Mouse (Mus musculus) heart, embryonic 10.5 days (tissue): Measurements from ENCODE around the gene Mtfp1. TPM values are rescaled to one million over a fixed set of nuclear protein-coding genes. Genes with fewer than 3 reads are reported as not detected.
"Not testable (repeated sequence)": the region's sequence is repeated elsewhere in the genome, so short reads cannot be mapped to it uniquely, and the experiment has no call there.

Experiments used
- DNase-seq: peaks from one replicate; pipeline ENCODE4 v3.0.0-alpha.2; 2017; ENCODE audit warnings: low spot score
- H3K27ac ChIP-seq: fragments of 300-500 bp; sonication (generic); 2 replicates; pipeline ENCODE4 v1.5.1; 2016; ENCODE audit warnings: mild to moderate bottlenecking
- H3K27me3 ChIP-seq: fragments of 300-500 bp; sonication (generic); 2 replicates; pipeline ENCODE4 v1.6.1; 2016; ENCODE audit warnings: mild to moderate bottlenecking; ENCODE audit not compliant: poor library complexity, insufficient read depth, severe bottlenecking
- H3K36me3 ChIP-seq: fragments of 300-500 bp; sonication (generic); 2 replicates; pipeline ENCODE4 v1.6.1; 2016; ENCODE audit warnings: mild to moderate bottlenecking, moderate library complexity
- H3K4me1 ChIP-seq: fragments of 300-500 bp; sonication (generic); 2 replicates; pipeline ENCODE4 v1.6.1; 2016; ENCODE audit warnings: mild to moderate bottlenecking
- H3K4me3 ChIP-seq: fragments of 300-500 bp; sonication (generic); 2 replicates; pipeline ENCODE4 v1.5.1; 2016; ENCODE audit warnings: mild to moderate bottlenecking, moderate library complexity
- H3K9me3 ChIP-seq: fragments of 300-500 bp; sonication (generic); 2 replicates; pipeline ENCODE4 v1.6.1; 2016; ENCODE audit warnings: mild to moderate bottlenecking, moderate library complexity
- WGBS: fragments of 180-500 bp; shearing (Covaris S2); methylation state at CpG from one replicate; pipeline ENCODE4 v1.1.7; 2016; 5-methylcytosine and 5-hydroxymethylcytosine counted together
- polyA plus RNA-seq: library from polyadenylated mRNA; unstranded; fragments of >200 nt; fragmentation: Nextera tagmentation; extraction: Ambion mirVana; gene quantifications from 2 replicates; pipeline ENCODE4 v1.2.1, GENCODE M21; 2016

Mtfp1 gene
- polyA plus RNA-seq, 1 experiment from 2014 or later, result 25.7 TPM

GRCm38 (mm10) chr11:4122742-4123579 is 27.7 kb upstream of the Mtfp1 start, which contains the start of gene Sec14l2:
Gene Sec14l2 (minus strand): TSS chr11:4123415.
- H3K36me3 ChIP-seq, result no peaks in the 10 kb centered on the region
- no peaks in the 10 kb centered on the region; the same call in none of the 2 replicates for H3K9me3 ChIP-seq
- no peak within 1 kb of the TSS for H3K4me3 ChIP-seq
- 70% methylated on average over 10 of the region's 10 CpGs for WGBS
- peaks cover 38% of the 10 kb centered on the region for H3K27me3 ChIP-seq
- H3K27ac ChIP-seq, result no peak within 1 kb of the TSS
- peaks cover 26% of the 10 kb centered on the region for H3K4me1 ChIP-seq
- no peak for DNase-seq

- H3K4me1 ChIP-seq, result peaks cover 34% of the 10 kb centered on the region
- 82% methylated on average over 5 of the region's 5 CpGs for WGBS
These were observed 27.0 kb upstream of the Mtfp1 start for GRCm38 (mm10) chr11:4122226-4122625.

GRCm38 (mm10) chr11:4121691-4122090 is 26.4 kb upstream of the Mtfp1 start:
- WGBS, result 77% methylated on average over 3 of the region's 3 CpGs
- no peak for DNase-seq
- Histone ChIP-seq H3K36me3 (no peaks in the 10 kb centered on the region), H3K4me1 (peaks cover 34% of the 10 kb centered on the region), H3K9me3 (no peaks in the 10 kb centered on the region; the same call in none of the 2 replicates), H3K27me3 (peaks cover 51% of the 10 kb centered on the region), H3K27ac (no peak overlapping the region), H3K4me3 (no peak overlapping the region)

More at GRCm38 (mm10) chr11:4122226-4122625, 27.0 kb upstream of the Mtfp1 start:
- Histone ChIP-seq H3K27ac (no peak overlapping the region), H3K27me3 (peaks cover 45% of the 10 kb centered on the region), H3K4me3 (no peak overlapping the region), H3K36me3 (no peaks in the 10 kb centered on the region), H3K9me3 (no peaks in the 10 kb centered on the region; the same call in none of the 2 replicates)
- DNase-seq, result no peak

- H3K4me3 ChIP-seq, result no peak overlapping the region
- DNase-seq, result no peak
- 32% methylated on average over 5 of the region's 5 CpGs for WGBS
- H3K9me3 ChIP-seq, result no peaks in the 10 kb centered on the region
- 0 out of 2 replicates have a peak overlapping the region, but pooled peaks have one; percentile 3 for H3K27ac ChIP-seq
- H3K4me1 ChIP-seq, result peaks cover 34% of the 10 kb centered on the region
- H3K36me3 ChIP-seq, result no peaks in the 10 kb centered on the region
- peaks cover 59% of the 10 kb centered on the region for H3K27me3 ChIP-seq
These were observed 24.4 kb upstream of the Mtfp1 start for GRCm38 (mm10) chr11:4119635-4120034.

GRCm38 (mm10) chr11:4118081-4118921 is 23.1 kb upstream of the Mtfp1 start:
- Histone ChIP-seq H3K4me3 (peak overlapping the region; percentile 65), H3K4me1 (peaks cover 34% of the 10 kb centered on the region), H3K36me3 (no peaks in the 10 kb centered on the region), H3K27ac (peak overlapping the region; percentile 69), H3K27me3 (peaks cover 59% of the 10 kb centered on the region), H3K9me3 (no peaks in the 10 kb centered on the region)
- WGBS, result 4% methylated on average over 41 of the region's 41 CpGs
- no peak for DNase-seq

- Histone ChIP-seq H3K4me3 (peak overlapping the region; percentile 65), H3K27me3 (peaks cover 59% of the 10 kb centered on the region), H3K27ac (no peak overlapping the region; the same call in 1 of the 2 replicates), H3K36me3 (no peaks in the 10 kb centered on the region), H3K9me3 (no peaks in the 10 kb centered on the region), H3K4me1 (peaks cover 34% of the 10 kb centered on the region)
- 21% methylated on average over 3 of the region's 3 CpGs for WGBS
- DNase-seq, result no peak
These were observed 22.3 kb upstream of the Mtfp1 start for GRCm38 (mm10) chr11:4117372-4118071.

- Histone ChIP-seq H3K4me3 (no peak overlapping the region), H3K27ac (no peak overlapping the region), H3K27me3 (peaks cover 55% of the 10 kb centered on the region), H3K36me3 (no peaks in the 10 kb centered on the region), H3K4me1 (peaks cover 31% of the 10 kb centered on the region), H3K9me3 (no peaks in the 10 kb centered on the region)
- DNase-seq, result no peak
- 57% methylated on average over 11 of the region's 11 CpGs for WGBS
These were observed 21.4 kb upstream of the Mtfp1 start for GRCm38 (mm10) chr11:4116458-4117141.

GRCm38 (mm10) chr11:4115407-4115806 is 20.2 kb upstream of the Mtfp1 start:
- WGBS, result 87% methylated on average over 4 of the region's 4 CpGs
- Histone ChIP-seq H3K27ac (no peak overlapping the region), H3K36me3 (no peaks in the 10 kb centered on the region), H3K4me3 (no peak overlapping the region), H3K27me3 (peaks cover 45% of the 10 kb centered on the region), H3K9me3 (no peaks in the 10 kb centered on the region), H3K4me1 (peaks cover 31% of the 10 kb centered on the region)
- no peak for DNase-seq

GRCm38 (mm10) chr11:4114541-4114940 is 19.3 kb upstream of the Mtfp1 start:
- WGBS, result 82% methylated on average over 6 of the region's 6 CpGs
- not testable (repeated sequence) for H3K36me3 ChIP-seq, DNase-seq, H3K9me3 ChIP-seq, H3K4me3 ChIP-seq, H3K27ac ChIP-seq
- H3K27me3 ChIP-seq, result peaks cover 36% of the 10 kb centered on the region
- H3K4me1 ChIP-seq, result peaks cover 23% of the 10 kb centered on the region

GRCm38 (mm10) chr11:4113970-4114369 is 18.7 kb upstream of the Mtfp1 start:
- Histone ChIP-seq H3K36me3 (no peaks in the 10 kb centered on the region), H3K27me3 (peaks cover 30% of the 10 kb centered on the region), H3K27ac (no peak overlapping the region), H3K9me3 (no peaks in the 10 kb centered on the region), H3K4me1 (peaks cover 17% of the 10 kb centered on the region), H3K4me3 (no peak overlapping the region)
- no peak for DNase-seq
- WGBS, result 58% methylated on average over 6 of the region's 6 CpGs

GRCm38 (mm10) chr11:4113496-4113895 is 18.3 kb upstream of the Mtfp1 start:
- DNase-seq, result no peak
- Histone ChIP-seq H3K36me3 (no peaks in the 10 kb centered on the region), H3K27me3 (peaks cover 27% of the 10 kb centered on the region), H3K4me3 (no peak overlapping the region), H3K9me3 (no peaks in the 10 kb centered on the region), H3K27ac (no peak overlapping the region), H3K4me1 (peaks cover 13% of the 10 kb centered on the region)
- 84% methylated on average over 4 of the region's 4 CpGs for WGBS

- Histone ChIP-seq H3K4me3 (no peak overlapping the region), H3K4me1 (peaks cover 6% of the 10 kb centered on the region), H3K9me3 (no peaks in the 10 kb centered on the region), H3K36me3 (no peaks in the 10 kb centered on the region), H3K27me3 (peaks cover 20% of the 10 kb centered on the region), H3K27ac (no peak overlapping the region)
- no peak for DNase-seq
- WGBS, result 84% methylated on average over 6 of the region's 6 CpGs
These were observed 17.6 kb upstream of the Mtfp1 start for GRCm38 (mm10) chr11:4112861-4113260.
